13 mouse cellular contexts compared by ENCODE assay signal in the genomic region with DNA sequence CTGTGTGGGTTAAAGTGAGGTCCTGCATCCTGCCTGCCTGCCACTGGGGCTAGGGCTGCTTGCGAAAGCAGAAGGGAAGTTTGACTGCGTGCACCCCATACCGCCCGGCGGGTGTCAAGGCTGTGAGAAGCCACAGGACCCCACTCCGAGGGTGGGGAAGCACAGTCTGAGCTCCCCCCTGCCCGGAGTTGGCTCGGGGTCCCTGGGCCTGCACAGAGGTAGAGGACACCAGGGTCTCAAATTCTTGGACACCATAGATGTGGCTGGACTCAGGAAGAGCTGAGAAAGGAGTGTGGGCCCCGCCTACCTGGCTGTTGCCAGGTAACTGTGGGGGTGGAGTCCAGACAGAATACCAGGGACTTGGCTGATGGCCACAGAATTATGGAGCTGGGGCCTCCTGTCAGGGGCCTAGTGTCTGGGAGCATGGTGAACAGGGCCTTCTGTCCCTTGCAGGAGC.
A peak's percentile ranks its signal among the peaks of the same experiment; 100 is the strongest.
DNase-seq lines count a peak whose midpoint lies in the region; ATAC-seq lines count a peak whose summit lies in the region.
"Had no signal": no experiment of that assay in that cellular context is flagged by ENCODE, and none has a peak within 500 bp of the region (broad histone marks: within the 10 kb centered on the region; RNA-seq: fewer than 3 reads in every experiment).

No protein-coding gene starts in this region.

- H3K4me1 ChIP-seq in heart, embryonic 16.5 days (ENCODE audit: control insufficient read depth, insufficient read depth, low read length): peaks cover 3% of the 10 kb centered on the region; the same call in 1 of the 2 replicates
- H3K4me1 ChIP-seq in lung, embryonic 15.5 days: no peaks in the 10 kb centered on the region
- H3K4me1 ChIP-seq in embryonic facial prominence, embryonic 11.5 days (ENCODE audit: control insufficient read depth, insufficient read depth, low read length): no peaks in the 10 kb centered on the region
- no peaks in the 10 kb centered on the region for H3K4me1 ChIP-seq in midbrain, embryonic 14.5 days (ENCODE audit: control insufficient read depth, insufficient read depth, low read length)
- H3K4me1 ChIP-seq: liver, embryonic 15.5 days had no signal

- no peak overlapping the region for H3K27ac ChIP-seq in heart, embryonic 16.5 days (ENCODE audit: low read length)
- no peak overlapping the region for H3K27ac ChIP-seq in lung, embryonic 15.5 days
- H3K27ac ChIP-seq in embryonic facial prominence, embryonic 11.5 days (replicated peaks; ENCODE audit: low read depth, low read length): no peak overlapping the region
- H3K27ac ChIP-seq in midbrain, embryonic 14.5 days (replicated peaks; ENCODE audit: low read depth, low read length): no peak overlapping the region
- H3K27ac ChIP-seq: heart, adult 2 months; liver, embryonic 15.5 days had no signal

- no peak for DNase-seq in heart, postnatal 36 days
- DNase-seq in lung, postnatal 14 days: no peak
- no peak for DNase-seq in embryonic facial prominence, embryonic 11.5 days (ENCODE audit: low spot score)
- no peak for DNase-seq in midbrain, embryonic 14.5 days
- DNase-seq in adrenal gland, adult 8-10 months: no peak
- no peak for DNase-seq in adrenal gland, postnatal 14 days
- DNase-seq: cerebellum, adult 2 months; heart, adult 2 months; thymus, adult 2 months had no signal

- peak overlapping the region; percentile 15; the same call in 1 of the 2 replicates for H3K4me2 ChIP-seq in heart, embryonic 16.5 days (ENCODE audit: low read depth, low read length)
- no peak overlapping the region for H3K4me2 ChIP-seq in lung, embryonic 15.5 days
- no peak overlapping the region for H3K4me2 ChIP-seq in embryonic facial prominence, embryonic 11.5 days (ENCODE audit: low read depth, low read length)
- no peak overlapping the region for H3K4me2 ChIP-seq in midbrain, embryonic 14.5 days (ENCODE audit: low read length)
- H3K4me2 ChIP-seq: liver, embryonic 15.5 days had no signal

- WGBS in heart, embryonic 16.5 days: 33% methylated on average over 9 of the region's 9 CpGs
- 46% methylated on average over 9 of the region's 9 CpGs for WGBS in lung, embryonic 15.5 days
- WGBS in embryonic facial prominence, embryonic 11.5 days: 38% methylated on average over 9 of the region's 9 CpGs
- 52% methylated on average over 9 of the region's 9 CpGs for WGBS in midbrain, embryonic 14.5 days

- no peak overlapping the region for H3K9ac ChIP-seq in heart, embryonic 16.5 days (ENCODE audit: low read length)
- H3K9ac ChIP-seq in lung, embryonic 15.5 days: no peak overlapping the region
- no peak overlapping the region for H3K9ac ChIP-seq in embryonic facial prominence, embryonic 11.5 days (replicated peaks; ENCODE audit: low read length)
- H3K9ac ChIP-seq in midbrain, embryonic 14.5 days (replicated peaks; ENCODE audit: low read length): no peak overlapping the region
- H3K9ac ChIP-seq: liver, embryonic 15.5 days had no signal

- intact Hi-C loops in heart, postnatal 36 days (cut with DNase I): no loop called here

- H3K9me3 ChIP-seq in heart, embryonic 16.5 days (replicated peaks; ENCODE audit: control insufficient read depth, low read length): no peaks in the 10 kb centered on the region
- H3K9me3 ChIP-seq in lung, embryonic 15.5 days: no peaks in the 10 kb centered on the region
- H3K9me3 ChIP-seq in embryonic facial prominence, embryonic 11.5 days (replicated peaks; ENCODE audit: control insufficient read depth, low read length): no peaks in the 10 kb centered on the region
- no peaks in the 10 kb centered on the region for H3K9me3 ChIP-seq in midbrain, embryonic 14.5 days (ENCODE audit: control insufficient read depth, low read length)
- H3K9me3 ChIP-seq: liver, embryonic 15.5 days had no signal

- H3K27me3 ChIP-seq in heart, embryonic 16.5 days (ENCODE audit: control insufficient read depth, insufficient read depth, low read length): no peaks in the 10 kb centered on the region
- no peaks in the 10 kb centered on the region for H3K27me3 ChIP-seq in lung, embryonic 15.5 days
- H3K27me3 ChIP-seq in embryonic facial prominence, embryonic 11.5 days (ENCODE audit: control insufficient read depth, insufficient read depth, low read length): no peaks in the 10 kb centered on the region
- H3K27me3 ChIP-seq in midbrain, embryonic 14.5 days (ENCODE audit: control insufficient read depth, insufficient read depth, low read length): no peaks in the 10 kb centered on the region
- H3K27me3 ChIP-seq: CH12.LX; liver, embryonic 15.5 days had no signal

- ATAC-seq in heart, embryonic 16.5 days (replicated peaks; ENCODE audit: extremely low read depth, insufficient read depth, low FRiP score): peak; percentile 28; the same call in 1 of the 2 replicates
- ATAC-seq in lung, embryonic 15.5 days (ENCODE audit: borderline replicate concordance, extremely low read depth, low FRiP score, low TSS enrichment): peak; percentile 49; the same call in 1 of the 2 replicates
- peak; percentile 48; the same call in 1 of the 2 replicates for ATAC-seq in embryonic facial prominence, embryonic 11.5 days (replicated peaks; ENCODE audit: insufficient number of reproducible peaks, low FRiP score, low TSS enrichment, low read depth)
- peak; percentile 63; the same call in 1 of the 2 replicates for ATAC-seq in midbrain, embryonic 14.5 days (ENCODE audit: low FRiP score, low TSS enrichment)

- no peaks in the 10 kb centered on the region for H3K36me3 ChIP-seq in heart, embryonic 16.5 days (ENCODE audit: control insufficient read depth, insufficient read depth)
- H3K36me3 ChIP-seq in lung, embryonic 15.5 days: no peaks in the 10 kb centered on the region
- H3K36me3 ChIP-seq in embryonic facial prominence, embryonic 11.5 days (replicated peaks; ENCODE audit: control insufficient read depth, insufficient read depth, low read depth, low read length): no peaks in the 10 kb centered on the region
- H3K36me3 ChIP-seq in midbrain, embryonic 14.5 days (ENCODE audit: control insufficient read depth, insufficient read depth, low read length): no peaks in the 10 kb centered on the region
- H3K36me3 ChIP-seq: liver, embryonic 15.5 days had no signal

- H3K4me3 ChIP-seq in heart, embryonic 16.5 days (ENCODE audit: low read length): no peak overlapping the region
- H3K4me3 ChIP-seq in lung, embryonic 15.5 days: no peak overlapping the region
- no peak overlapping the region for H3K4me3 ChIP-seq in embryonic facial prominence, embryonic 11.5 days (ENCODE audit: low read depth, low read length)
- no peak overlapping the region for H3K4me3 ChIP-seq in midbrain, embryonic 14.5 days (replicated peaks; ENCODE audit: low read depth, low read length)
- H3K4me3 ChIP-seq: heart, adult 2 months; liver, embryonic 15.5 days had no signal
